10 mouse cellular contexts compared by ENCODE assay signal in genomic region chr5:47979371-47979770, GRCm38 (mm10). TPM values are rescaled to one million over a fixed set of nuclear protein-coding genes. Genes with fewer than 3 reads are reported as not detected.
DNase-seq lines count a peak whose midpoint lies in the region; ATAC-seq and TF ChIP-seq lines count a peak whose summit lies in the region.
"Had no signal": no experiment of that assay in that cellular context is flagged by ENCODE, and none has a peak within 500 bp of the region (broad histone marks: within the 10 kb centered on the region; RNA-seq: fewer than 3 reads in every experiment).

No protein-coding gene starts in this region.

- peaks cover 4% of the 10 kb centered on the region; the same call in 1 of the 2 replicates for H3K4me1 ChIP-seq in lung, postnatal 0 days (ENCODE audit: insufficient read depth, low read depth, low read length)

- no peak overlapping the region for H3K4me2 ChIP-seq in lung, postnatal 0 days (replicated peaks; ENCODE audit: low read depth, low read length)

- H3K9ac ChIP-seq in lung, postnatal 0 days (replicated peaks; ENCODE audit: low read depth): no peak overlapping the region

- no peaks in the 10 kb centered on the region for H3K9me3 ChIP-seq in lung, postnatal 0 days (ENCODE audit: low read length)

- no peak for ATAC-seq in lung, postnatal 0 days

- DNase-seq in embryo, embryonic 10 days (ENCODE audit: low spot score): peak; percentile 59
- no peak for DNase-seq in embryo, embryonic 9.5 days (ENCODE audit: extremely low spot score)
- peak; percentile 12 for DNase-seq in left cerebral cortex, postnatal 4 days
- DNase-seq in left cerebral cortex, postnatal 14 days (ENCODE audit: low spot score in 2 of 2): no peak
- peak; percentile 18 for DNase-seq in MN1 (ENCODE audit: low spot score)
- peak; percentile 65 for DNase-seq in lung, postnatal 0 days (ENCODE audit: low spot score)
- DNase-seq in urinary bladder, postnatal 10 days (ENCODE audit: low spot score): no peak
- DNase-seq in spleen, postnatal 10 days (ENCODE audit: low spot score in 2 of 2): no peak
- DNase-seq: layer of hippocampus, adult 9-11 months; right cerebral cortex, postnatal 25 days had no signal

- intact Hi-C loops in left cerebral cortex, postnatal 4 days (cut with DNase I): no loop called here
- intact Hi-C loops in left cerebral cortex, postnatal 14 days (cut with DNase I): no loop called here

- no peaks in the 10 kb centered on the region for H3K27me3 ChIP-seq in lung, postnatal 0 days (replicated peaks; ENCODE audit: insufficient read depth, low read length)

- TF ChIP-seq CTCF in lung, postnatal 0 days (IDR thresholded peaks at IDR 0.05): peak; percentile 73

- H3K36me3 ChIP-seq in lung, postnatal 0 days (ENCODE audit: insufficient read depth, low read length): no peaks in the 10 kb centered on the region

- no peak overlapping the region for H3K4me3 ChIP-seq in lung, postnatal 0 days (ENCODE audit: low read depth, low read length)

- no peak for TF ChIP-seq EP300 in lung, postnatal 0 days (IDR thresholded peaks at IDR 0.05)

- no peak overlapping the region for H3K27ac ChIP-seq in lung, postnatal 0 days (ENCODE audit: low read length)

- WGBS in lung, postnatal 0 days: 34% methylated on average over 4 of the region's 4 CpGs

RNA-seq across cellular contexts. Expression of gene Slit2, which starts 3.6 kb away (rescaled TPM):
- 10 to 100 TPM; 37.3 to 38.7 TPM for total RNA-seq in left cerebral cortex, postnatal 4 days (2021)
- 10 to 100 TPM; 37.1 to 40.7 TPM for total RNA-seq in left cerebral cortex, postnatal 14 days (2021)
- polyA plus RNA-seq in lung, postnatal 0 days (2015; fragmentation: Nextera tagmentation; extraction: Ambion mirVana): 30.7 and 33.6 TPM in 2 replicates

Comparison
In these comparisons a context has a peak if more than half of its experiments do, and no peak if none do; other contexts are left out.
1. DNase-seq: peak in embryo, embryonic 10 days (single experiment), left cerebral cortex, postnatal 4 days (single experiment), MN1 (single experiment) and lung, postnatal 0 days (single experiment); none in embryo, embryonic 9.5 days (single experiment), left cerebral cortex, postnatal 14 days (0 of 2), urinary bladder, postnatal 10 days (single experiment) and spleen, postnatal 10 days (0 of 2).